Mouse (Mus musculus) midbrain, postnatal 0 days (tissue): ENCODE data around the gene Sirt6. TPM values are rescaled to one million over a fixed set of nuclear protein-coding genes. Genes with fewer than 3 reads are reported as not detected.

Experiments used
- ATAC-seq: fragments of 200-750 bp; cut with Nextera tagmentation; 2 replicates; pipeline ENCODE4 v1.8.0; 2017; ENCODE audit warnings: moderate number of reproducible peaks, mild to moderate bottlenecking, moderate TSS enrichment, moderate library complexity; ENCODE audit not compliant: low FRiP score
- DNase-seq: peaks from one replicate; pipeline ENCODE4 v3.0.0-alpha.2; 2015; ENCODE audit warnings: low spot score
- H3K27ac ChIP-seq: fragments of 300-500 bp; sonication (generic); 2 replicates; pipeline ENCODE4 v1.5.1; 2014; ENCODE audit warnings: low read depth, mild to moderate bottlenecking, low read length, mixed read lengths
- H3K27me3 ChIP-seq: fragments of 300-500 bp; sonication (generic); 2 replicates; pipeline ENCODE4 v1.6.1; 2014; ENCODE audit warnings: low read length, control low read depth, mixed read lengths; ENCODE audit not compliant: insufficient read depth
- H3K36me3 ChIP-seq: fragments of 300-500 bp; sonication (generic); 2 replicates; pipeline ENCODE4 v1.6.1; 2014; ENCODE audit warnings: low read length, control low read depth, mixed read lengths; ENCODE audit not compliant: insufficient read depth
- H3K4me1 ChIP-seq: fragments of 300-500 bp; sonication (generic); 2 replicates; pipeline ENCODE4 v1.6.1; 2014; ENCODE audit warnings: mild to moderate bottlenecking, control low read depth, antibody characterized with exemption, low read length, mixed read lengths; ENCODE audit not compliant: insufficient read depth
- H3K4me2 ChIP-seq: fragments of 300-500 bp; sonication (generic); 2 replicates; pipeline ENCODE4 v1.6.1; 2014; ENCODE audit warnings: low read depth, mild to moderate bottlenecking, low read length, mixed read lengths; ENCODE audit not compliant: poor library complexity, severe bottlenecking
- H3K4me3 ChIP-seq: fragments of 300-500 bp; sonication (generic); 2 replicates; pipeline ENCODE4 v1.5.1; 2014; ENCODE audit warnings: low read depth, mild to moderate bottlenecking, low read length, moderate library complexity
- H3K9ac ChIP-seq: fragments of 300-500 bp; sonication (generic); replicated peaks from 2 replicates; pipeline ENCODE4 v1.6.1; 2014; ENCODE audit warnings: mild to moderate bottlenecking, low read length, moderate library complexity, mixed read lengths; ENCODE audit not compliant: poor library complexity, severe bottlenecking
- H3K9me3 ChIP-seq: fragments of 300-500 bp; sonication (generic); 2 replicates; pipeline ENCODE4 v1.6.1; 2016; ENCODE audit warnings: low read length, control low read depth
- CTCF ChIP-seq: IDR thresholded peaks from 2 replicates; pipeline ENCODE4 v1.5.1; 2016; ENCODE audit warnings: antibody characterized with exemption, mild to moderate bottlenecking
- WGBS: fragments of 180-500 bp; shearing (Covaris S2); extraction: QIAGEN DNeasy Blood & Tissue Kit; methylation state at CpG from one replicate; pipeline ENCODE4 v1.1.7; 2014; 5-methylcytosine and 5-hydroxymethylcytosine counted together
- polyA plus RNA-seq: library from polyadenylated mRNA; unstranded; fragments of >200 nt; fragmentation: Nextera tagmentation; extraction: Ambion mirVana; gene quantifications from 2 replicates; pipeline ENCODE4 v1.2.1, GENCODE M21; 2015
- total RNA-seq: library from RNA; depleted of rRNA; stranded (reverse); fragments of >200 nt; gene quantifications from 2 replicates; pipeline ENCODE4 v1.2.3, GENCODE M21; 2014

Sirt6 gene
- total and polyA plus RNA-seq, 2 experiments from 2014 or later = 33.8 to 41.0 TPM

DNA sequence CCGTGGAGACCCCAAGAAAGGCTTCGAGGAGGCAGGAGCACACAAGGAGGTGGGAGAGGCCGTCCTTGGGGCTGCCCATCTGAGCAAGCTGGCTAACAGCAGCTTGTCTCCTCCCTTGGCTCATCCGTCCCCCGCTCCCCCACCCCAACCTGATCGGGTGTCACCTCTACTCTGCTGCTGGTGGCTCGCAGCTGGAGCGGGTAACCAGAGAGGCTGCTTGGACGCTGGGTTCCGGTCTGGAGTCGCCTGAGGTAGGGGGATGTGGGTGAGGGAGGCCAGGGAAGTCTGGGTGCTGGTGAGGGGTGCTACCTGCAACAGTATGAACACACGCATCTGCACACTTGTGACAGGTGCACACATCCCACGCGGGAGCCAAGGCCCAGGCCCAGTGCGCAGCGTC lies 793 bp upstream of the Sirt6 start, which contains the start of gene Ankrd24:
TSS of gene Ankrd24 (plus strand) at position 151 of the 400 bp plus-strand sequence.
- Histone ChIP-seq H3K36me3 (peaks cover 12% of the 10 kb centered on the region), H3K9ac (peak within 1 kb of the TSS; percentile 83), H3K4me1 (peaks cover 6% of the 10 kb centered on the region; the same call in 1 of the 2 replicates), H3K4me2 (peak within 1 kb of the TSS; percentile 85), H3K27me3 (no peaks in the 10 kb centered on the region), H3K9me3 (no peaks in the 10 kb centered on the region), H3K4me3 (peak within 1 kb of the TSS; percentile 72), H3K27ac (peak within 1 kb of the TSS; percentile 85)
- DNase-seq (no peak), ATAC-seq (no peak)
- no peak for TF ChIP-seq CTCF
- WGBS = 85% methylated on average over 16 of the region's 16 CpGs

DNA sequence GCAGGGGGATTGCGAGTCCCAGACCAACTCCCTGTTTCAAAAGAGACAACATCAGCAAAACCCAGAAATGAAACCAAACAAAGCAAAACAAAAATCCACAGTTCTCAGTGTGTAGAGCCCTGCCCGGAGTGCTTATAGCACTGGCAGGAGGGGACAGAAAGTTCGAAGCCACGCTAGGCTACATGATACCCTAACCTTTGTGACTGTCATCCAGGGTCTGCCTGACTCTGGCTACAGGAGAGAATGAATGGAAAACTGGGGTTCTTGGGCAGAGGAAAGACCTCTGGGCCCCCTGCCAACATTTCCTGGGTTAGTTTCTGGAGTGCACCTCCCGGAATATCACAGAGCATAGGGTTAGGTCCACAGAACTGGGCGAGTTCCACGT lies 231 bp upstream of the Sirt6 start:
- Histone ChIP-seq H3K27me3 (no peaks in the 10 kb centered on the region), H3K4me3 (peak overlapping the region; percentile 72; the same call in 1 of the 2 replicates), H3K9me3 (no peaks in the 10 kb centered on the region), H3K9ac (0 out of 2 replicates have a peak overlapping the region, but pooled peaks have one; percentile 26), H3K27ac (peak overlapping the region; percentile 85), H3K4me2 (peak overlapping the region; percentile 85), H3K36me3 (peaks cover 12% of the 10 kb centered on the region), H3K4me1 (peaks cover 6% of the 10 kb centered on the region; the same call in 1 of the 2 replicates)
- TF ChIP-seq CTCF = no peak
- 0 out of 2 replicates have a peak, but pooled peaks have one; percentile 4 for ATAC-seq
- DNase-seq = no peak
- 63% methylated on average over 7 of the region's 7 CpGs for WGBS

- WGBS = 91% methylated on average over 22 of the region's 22 CpGs
- Histone ChIP-seq H3K27me3 (no peaks in the 10 kb centered on the region), H3K27ac (peak overlapping the region; percentile 85), H3K9ac (peak overlapping the region; percentile 83), H3K4me1 (peaks cover 6% of the 10 kb centered on the region; the same call in 1 of the 2 replicates), H3K4me2 (peak overlapping the region; percentile 85), H3K36me3 (peaks cover 15% of the 10 kb centered on the region), H3K4me3 (peak overlapping the region; percentile 72), H3K9me3 (no peaks in the 10 kb centered on the region)
- TF ChIP-seq CTCF = no peak
- DNase-seq = no peak
- peak; percentile 3; the same call in 1 of the 2 replicates for ATAC-seq
Measured at GRCm38 (mm10) chr10:81626101-81626993, 1.2 kb downstream of the Sirt6 start.

- H3K4me1 ChIP-seq = peaks cover 6% of the 10 kb centered on the region; the same call in 1 of the 2 replicates
- H3K27me3 ChIP-seq = no peaks in the 10 kb centered on the region
- no peak overlapping the region for H3K4me2 ChIP-seq
- ATAC-seq (no peak), DNase-seq (no peak)
- H3K9ac ChIP-seq = no peak overlapping the region
- H3K27ac ChIP-seq = no peak overlapping the region
- peaks cover 15% of the 10 kb centered on the region for H3K36me3 ChIP-seq
- no peaks in the 10 kb centered on the region for H3K9me3 ChIP-seq
- 57% methylated on average over 8 of the region's 8 CpGs for WGBS
- H3K4me3 ChIP-seq = no peak overlapping the region
- TF ChIP-seq CTCF = no peak
Measured at GRCm38 (mm10) chr10:81623441-81623840, 4.2 kb downstream of the Sirt6 start.

DNA sequence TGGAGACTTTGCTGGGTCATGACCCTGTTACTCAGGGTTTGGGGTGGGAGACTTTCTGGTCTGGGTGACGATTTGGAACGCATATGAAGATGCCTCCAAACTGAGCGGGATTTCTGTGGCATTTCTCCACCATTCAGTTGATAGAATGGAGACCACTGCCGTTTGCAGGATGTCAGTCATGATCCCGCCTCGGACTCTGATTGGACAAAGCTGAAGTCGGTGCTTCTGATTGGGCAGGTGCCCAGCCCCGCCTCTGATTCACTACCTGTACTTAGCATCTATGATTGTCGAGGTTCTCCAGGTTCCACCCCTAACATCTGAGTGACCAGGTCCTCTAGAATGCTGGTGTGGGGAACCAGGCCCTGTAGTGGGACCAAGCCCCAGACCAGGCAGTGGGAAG lies 6.8 kb downstream of the Sirt6 start:
- Histone ChIP-seq H3K9ac (no peak overlapping the region), H3K9me3 (no peaks in the 10 kb centered on the region), H3K36me3 (peaks cover 15% of the 10 kb centered on the region), H3K4me3 (no peak overlapping the region), H3K27me3 (no peaks in the 10 kb centered on the region), H3K4me2 (no peak overlapping the region), H3K4me1 (no peaks in the 10 kb centered on the region), H3K27ac (no peak overlapping the region)
- DNase-seq (no peak), ATAC-seq (no peak)
- TF ChIP-seq CTCF = no peak
- 57% methylated on average over 9 of the region's 9 CpGs for WGBS

- H3K4me3 ChIP-seq = no peak overlapping the region
- H3K4me1 ChIP-seq = no peaks in the 10 kb centered on the region
- no peak overlapping the region for H3K4me2 ChIP-seq
- no peak overlapping the region for H3K9ac ChIP-seq
- H3K27me3 ChIP-seq = no peaks in the 10 kb centered on the region
- ATAC-seq (no peak), DNase-seq (no peak)
- H3K36me3 ChIP-seq = peaks cover 15% of the 10 kb centered on the region
- H3K27ac ChIP-seq = no peak overlapping the region
- no peaks in the 10 kb centered on the region for H3K9me3 ChIP-seq
- TF ChIP-seq CTCF = no peak
- WGBS = 91% methylated on average over 5 of the region's 5 CpGs
Measured at GRCm38 (mm10) chr10:81619976-81620375, 7.6 kb downstream of the Sirt6 start.
